Mouse (Mus musculus): ENCODE measurements at regions not wholly inside any gene's neighbourhood (a gene's known extent, or its start where the extent isn't known, plus 50 kb on each side); places are given as distances from the start of the nearest gene placed in this dataset.

DNA sequence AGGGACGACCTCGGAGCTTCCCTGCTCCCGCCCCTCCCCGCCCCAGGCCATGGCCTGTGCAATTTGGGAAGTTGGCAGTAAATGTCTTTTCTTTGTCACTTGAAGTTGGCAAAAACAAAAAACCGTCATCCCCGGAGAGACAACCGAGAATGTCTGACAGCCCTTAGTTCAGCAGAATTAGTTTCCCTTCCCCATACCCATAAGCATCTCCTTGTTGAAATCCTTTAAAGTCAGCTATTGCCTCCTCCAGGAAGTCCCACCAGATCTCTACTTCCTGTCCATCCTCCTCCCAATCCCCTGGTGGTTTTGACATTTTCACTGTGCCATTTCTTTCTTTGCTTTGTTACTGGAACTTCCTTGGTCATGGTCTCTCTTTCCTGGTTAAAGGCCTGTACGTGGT is 54.8 kb downstream of the Foxb1 start:
- no peak for DNase-seq

DNA sequence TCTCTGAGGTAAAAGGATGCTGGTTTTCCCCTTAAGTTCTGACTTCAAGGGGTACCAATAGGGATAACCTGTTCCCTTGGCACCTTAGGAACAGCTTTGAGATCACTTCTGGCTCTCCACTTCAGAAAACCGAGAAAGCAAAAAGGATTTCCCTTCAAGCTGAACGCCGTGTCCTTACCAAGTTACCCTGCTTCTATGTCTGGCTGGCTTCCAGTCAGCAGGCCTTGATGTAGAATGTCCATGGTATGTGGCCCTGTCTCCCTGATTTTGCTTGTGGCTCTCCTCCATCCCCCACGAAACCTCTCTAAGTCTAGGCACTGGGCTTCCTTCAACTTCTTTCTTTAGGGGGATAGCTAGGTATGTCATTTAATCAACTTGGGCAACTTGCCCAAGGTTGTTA is 55.7 kb downstream of the Foxb1 start:
- DNase-seq: peak in 1 of 2 experiments; percentile 14

DNA sequence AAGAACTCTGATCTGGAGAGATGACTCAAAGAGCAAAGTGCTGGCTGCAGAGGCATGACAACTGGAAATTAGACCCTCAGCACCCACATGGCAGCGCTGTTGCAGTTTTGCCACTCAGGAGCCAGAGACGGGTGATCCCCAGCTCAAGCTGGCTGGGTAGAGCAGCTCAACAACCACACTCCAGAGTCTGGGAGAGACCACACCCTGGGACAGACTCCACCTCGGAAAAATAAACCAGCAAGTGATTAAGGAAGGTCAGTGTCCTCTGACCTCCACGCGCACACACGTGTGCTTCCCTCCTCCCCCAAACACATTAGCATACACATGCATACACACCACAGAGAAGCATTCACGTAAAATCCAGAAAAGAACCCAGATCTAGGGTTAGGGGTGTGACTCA is 57.0 kb downstream of the Foxb1 start:
- DNase-seq: no peak

DNA sequence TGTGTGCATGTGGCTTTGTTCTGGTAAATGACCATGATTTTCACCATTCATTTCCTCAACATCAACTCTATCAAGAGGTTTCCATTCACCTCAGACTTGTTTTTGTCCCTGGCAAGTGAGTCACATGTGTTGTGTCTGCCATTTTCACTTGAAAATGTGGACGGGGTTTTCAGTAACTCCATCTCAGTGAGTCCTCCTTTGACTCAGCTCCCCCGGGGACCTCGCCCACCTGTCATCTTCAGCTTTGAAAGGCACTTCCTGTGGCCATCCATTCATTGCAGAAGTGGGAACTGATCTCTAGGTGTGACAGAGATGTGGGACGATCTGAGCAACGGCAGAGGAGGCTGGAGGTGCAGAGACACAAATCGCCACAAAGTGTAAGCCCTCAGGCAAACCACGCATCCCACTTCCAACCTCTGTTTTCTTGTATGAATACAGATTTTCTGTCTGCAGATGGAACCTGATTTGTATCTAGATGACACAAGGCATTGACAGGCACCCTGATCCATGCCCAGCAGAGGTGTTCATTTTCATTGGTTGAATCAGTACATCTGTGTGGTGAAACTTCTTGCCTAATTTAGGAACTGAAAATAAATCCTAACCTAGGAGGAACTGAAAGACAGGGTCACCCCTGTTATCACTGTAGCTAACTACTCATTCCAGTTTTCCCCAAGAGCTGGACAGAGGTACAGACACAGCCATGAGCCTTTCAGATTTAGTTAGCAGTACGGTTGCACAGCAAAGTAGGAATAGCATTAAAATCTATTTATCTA is 58.4 kb downstream of the Foxb1 start:
- no peak for DNase-seq

DNA sequence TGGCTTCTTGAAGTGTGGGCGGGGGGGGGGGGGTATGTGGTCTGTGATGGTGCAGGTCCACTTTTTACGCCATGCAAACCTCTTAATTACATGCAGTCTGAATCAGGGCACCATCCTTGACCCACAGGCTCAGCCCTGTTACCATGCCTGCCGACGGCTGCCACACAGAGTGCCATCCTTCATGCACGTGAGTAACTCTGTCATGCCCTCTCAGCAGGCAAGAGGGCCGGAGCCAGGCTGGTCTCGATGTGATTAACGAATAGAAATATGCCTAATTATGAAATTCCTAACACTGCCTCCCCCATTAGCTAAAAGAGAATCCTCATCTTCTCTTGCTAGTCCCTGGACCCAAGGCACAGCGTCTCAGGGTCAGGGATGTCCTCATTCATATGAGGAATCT is 60.0 kb downstream of the Foxb1 start:
- no peak for DNase-seq

DNA sequence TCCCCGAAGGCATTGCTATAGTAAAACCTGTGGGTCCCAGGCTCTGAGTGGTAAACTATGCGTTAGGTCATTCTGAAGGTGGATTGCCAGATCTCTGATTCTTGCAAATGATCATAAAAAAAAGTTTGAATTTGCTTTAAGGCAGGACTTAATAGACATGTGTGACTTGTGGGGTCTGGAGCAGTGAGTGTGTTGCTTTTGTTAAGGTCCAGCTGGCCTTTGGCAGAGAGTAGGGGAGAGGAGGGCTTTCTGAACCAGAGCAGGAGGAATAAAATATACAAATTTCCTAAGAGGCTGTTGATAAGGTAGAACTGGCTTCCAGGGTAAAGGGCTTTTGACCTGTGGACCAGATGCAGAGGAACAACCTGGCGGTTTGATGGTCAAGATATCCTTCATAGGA is 69.0 kb downstream of the Foxb1 start:
- no peak for DNase-seq

DNA sequence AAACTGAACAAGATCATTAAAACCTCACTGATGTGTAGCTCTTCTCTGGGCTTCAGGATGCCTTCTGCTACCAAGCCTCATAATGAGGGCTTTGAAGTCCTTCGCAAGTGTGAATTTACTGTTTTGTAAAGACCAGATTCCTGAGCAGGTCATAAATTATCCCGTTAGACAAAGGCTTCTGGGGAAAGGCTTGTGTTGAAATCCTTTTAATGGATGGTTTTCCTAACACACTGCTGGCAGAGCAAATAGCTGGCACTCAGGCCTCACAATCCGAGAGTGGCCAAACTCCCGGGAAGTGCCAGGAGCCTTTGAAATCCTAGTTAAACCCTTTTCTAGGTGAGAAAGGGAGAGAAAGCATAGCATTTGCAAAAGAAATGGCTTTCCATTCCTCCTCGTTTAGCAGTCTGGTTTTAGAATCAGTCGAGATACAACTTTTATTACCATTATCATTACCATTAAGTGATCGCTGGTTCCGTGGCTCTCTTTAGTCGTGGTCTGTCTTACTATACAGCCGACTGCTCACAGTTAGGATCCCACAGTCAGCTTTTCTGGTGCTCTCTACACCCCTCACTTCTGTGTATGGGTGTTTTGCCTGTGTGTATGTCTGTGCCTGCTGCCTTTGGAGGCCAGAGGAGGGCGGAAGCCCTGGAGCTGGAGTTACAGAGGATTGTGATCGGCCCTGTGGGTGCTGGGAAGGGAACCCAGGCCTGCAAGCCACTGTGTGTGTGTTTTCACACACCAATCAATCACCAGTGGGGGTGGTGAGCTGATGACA is 73.2 kb downstream of the Foxb1 start:
- DNase-seq: no peak

DNA sequence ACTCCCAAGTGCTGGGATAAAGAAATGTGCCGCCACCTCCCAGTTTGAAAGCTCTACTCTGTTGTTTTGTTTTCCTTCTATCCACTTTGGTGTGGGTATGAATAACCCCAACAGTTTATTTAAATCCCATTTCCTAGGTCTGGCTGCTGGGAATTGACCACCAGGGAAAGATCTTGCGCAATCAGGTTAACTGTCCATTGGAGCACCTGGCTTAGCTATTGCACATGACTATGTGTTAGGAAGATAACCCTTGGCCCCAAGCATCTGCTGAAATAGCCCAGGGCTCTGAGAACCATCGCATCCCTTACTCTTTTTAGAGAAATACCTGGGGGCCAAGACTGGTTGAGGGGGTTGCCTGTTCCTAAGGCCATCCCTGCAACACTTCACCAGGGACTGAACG is 74.0 kb downstream of the Foxb1 start:
- no peak for DNase-seq

DNA sequence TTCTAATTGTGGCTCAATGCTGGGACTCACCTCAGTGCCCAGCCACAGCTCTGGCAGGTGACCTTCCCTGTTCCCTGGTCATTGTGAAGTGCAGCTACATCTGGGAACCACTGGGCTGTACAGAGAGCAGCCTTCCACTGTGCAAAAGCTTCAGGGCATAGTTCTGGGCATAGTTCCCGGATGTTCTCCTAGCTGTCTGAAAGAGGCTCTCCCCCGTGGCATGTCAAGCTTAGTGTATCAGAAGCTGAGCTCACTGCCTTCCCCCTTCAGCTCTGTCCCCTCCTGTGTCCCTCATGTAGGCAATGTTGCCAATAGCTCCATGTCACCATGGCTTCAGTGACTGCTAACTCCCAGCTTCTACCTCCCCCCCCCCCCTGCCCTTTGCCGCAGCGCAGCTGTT is 75.1 kb downstream of the Foxb1 start:
- DNase-seq: no peak

DNA sequence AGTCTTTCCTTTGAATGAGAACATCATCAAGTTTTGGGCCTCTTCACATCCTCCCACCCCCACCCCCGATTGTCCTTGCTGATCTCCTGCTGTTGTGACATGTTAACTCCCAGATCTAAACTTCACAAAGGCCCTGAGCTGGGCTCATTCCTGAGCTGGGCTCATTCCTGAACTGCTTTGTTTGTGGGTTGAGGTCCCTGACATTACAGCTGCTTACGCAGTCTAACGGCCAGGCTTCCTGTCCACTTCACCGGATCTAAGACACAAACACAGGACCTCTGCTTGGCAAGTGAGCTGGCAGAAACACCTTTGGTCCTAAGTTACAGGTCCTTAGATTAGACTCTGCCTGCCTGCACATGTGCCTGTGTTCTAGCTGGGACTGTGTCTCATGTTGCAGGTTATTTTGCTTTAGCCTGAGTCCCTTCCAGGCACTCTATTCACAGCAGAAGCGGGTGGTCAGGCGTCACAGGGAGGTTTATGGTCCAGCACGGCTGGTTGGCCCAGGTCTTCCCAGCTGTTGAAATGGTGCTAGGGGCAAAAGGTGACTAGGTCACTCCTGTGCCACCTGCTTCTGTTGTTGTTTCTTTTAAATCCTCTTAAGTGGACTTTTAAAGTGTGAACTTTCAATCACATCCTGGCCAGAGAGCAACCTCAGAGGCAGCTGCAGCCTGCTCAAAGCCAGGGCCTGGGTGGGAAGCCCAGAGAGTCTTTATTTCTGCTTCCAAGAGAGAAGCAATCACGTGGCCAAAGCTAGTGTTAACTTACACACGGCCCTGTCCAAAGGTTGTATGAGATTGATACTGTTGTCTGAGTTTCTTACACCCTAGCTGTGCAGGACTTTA is 79.1 kb downstream of the Foxb1 start:
- peak; percentile 37 to 60 for DNase-seq

DNA sequence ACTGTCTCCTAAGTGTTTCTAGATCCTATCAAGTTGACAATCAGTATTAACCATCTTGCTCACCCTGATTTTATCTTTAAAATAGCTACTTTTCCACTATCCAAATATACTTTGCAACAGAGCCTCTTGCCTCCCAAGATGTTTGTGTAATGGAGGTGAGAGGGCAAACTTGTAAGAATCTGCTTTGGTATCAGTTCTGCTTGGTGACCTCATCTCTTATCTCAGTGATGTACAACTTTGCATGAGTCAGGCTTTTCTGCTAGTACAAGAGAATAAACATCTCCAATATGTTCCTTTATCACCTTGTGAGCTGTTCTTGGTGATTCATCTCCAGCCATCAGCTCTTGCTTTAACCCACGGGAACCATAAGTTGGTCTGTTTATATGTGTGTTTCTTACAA is 82.1 kb downstream of the Foxb1 start:
- no peak for DNase-seq

DNA sequence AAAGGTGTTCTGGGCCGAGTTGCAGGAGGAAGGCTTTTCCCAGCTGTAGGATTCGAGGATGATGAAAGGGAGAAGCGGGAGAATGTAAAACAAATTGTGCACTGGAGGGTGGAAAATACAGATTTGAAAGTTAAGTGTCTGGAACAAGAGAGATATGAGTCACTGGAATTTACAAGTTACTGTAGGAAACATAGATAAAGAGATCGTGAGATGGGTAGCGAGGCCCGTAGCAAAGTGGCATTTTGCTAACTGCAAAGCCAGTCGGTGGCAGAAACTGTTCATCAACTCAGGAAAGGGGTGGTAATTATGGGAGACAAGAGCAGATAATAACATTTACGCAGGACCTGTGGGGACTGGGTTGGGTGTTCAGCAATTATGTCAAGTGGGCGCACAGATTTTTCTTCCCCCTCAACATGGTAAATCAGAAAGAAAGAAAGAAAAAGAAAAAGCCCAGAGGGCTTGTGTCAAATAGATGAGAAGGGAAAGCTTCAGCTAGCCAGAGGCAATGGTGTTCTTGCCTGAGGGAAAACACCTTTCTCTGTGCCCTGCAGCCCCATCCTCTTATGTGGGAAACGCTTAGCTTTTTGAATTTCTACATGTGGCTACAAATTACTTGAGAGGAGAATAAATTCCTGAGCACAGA is 87.2 kb downstream of the Foxb1 start:
- DNase-seq: no peak

DNA sequence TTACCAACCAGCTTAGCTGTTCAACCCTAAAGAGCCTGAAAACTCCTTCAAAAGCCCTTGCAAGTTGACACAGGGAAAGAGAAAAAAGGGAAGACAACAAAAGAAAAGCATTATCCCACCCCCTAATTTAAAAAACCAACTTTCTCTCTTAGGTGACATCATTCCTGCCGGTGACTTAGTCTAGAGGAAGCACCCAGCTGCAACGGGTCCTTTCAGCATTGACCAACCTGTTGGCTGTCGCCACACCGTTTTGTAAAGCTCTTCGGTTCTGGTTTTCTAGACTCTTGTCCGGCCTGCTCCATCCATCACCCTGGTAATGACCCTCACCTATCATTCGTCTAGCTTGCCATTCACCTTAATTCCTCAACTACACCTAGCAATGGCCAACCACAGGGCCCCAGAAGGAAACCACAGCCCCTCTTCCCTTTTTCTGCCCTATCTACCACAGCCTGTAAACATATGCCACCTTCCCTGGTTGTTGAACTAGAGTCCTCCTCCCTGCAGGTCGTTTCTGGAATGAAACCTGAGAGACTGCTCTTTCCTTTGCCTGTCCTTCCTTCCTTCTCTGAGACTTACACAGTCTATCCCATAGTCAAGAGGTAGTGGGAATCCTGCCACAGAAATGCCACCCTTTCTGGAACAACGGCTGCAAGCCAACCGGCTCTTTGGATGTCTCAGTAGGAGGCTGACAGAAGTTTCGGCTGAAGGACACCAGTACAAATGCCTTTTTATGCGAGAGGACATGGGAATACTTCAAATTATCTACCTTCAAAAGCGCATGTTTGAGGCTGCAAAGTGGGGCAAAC is 87.9 kb downstream of the Foxb1 start:
- DNase-seq: no peak

DNA sequence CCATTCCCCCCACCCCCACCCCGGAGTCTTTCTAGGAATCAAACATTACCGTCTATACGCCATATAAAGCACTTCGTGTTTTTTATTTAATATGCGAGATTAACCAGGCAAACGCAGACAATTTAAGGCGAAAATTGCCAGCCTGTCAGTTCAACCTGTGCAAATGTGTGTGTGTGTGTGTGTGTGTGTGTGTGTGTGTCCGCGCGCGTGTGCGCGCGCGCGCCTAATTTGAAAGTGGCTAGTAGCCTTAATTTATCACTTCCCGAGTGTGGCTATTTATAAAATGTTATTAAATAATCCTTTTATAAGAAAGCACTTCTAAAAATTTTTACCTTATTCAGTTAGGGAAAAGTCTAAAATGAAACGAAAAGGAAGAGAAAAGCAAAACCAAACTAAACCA is 89.5 kb downstream of the Foxb1 start:
- DNase-seq: no peak

DNA sequence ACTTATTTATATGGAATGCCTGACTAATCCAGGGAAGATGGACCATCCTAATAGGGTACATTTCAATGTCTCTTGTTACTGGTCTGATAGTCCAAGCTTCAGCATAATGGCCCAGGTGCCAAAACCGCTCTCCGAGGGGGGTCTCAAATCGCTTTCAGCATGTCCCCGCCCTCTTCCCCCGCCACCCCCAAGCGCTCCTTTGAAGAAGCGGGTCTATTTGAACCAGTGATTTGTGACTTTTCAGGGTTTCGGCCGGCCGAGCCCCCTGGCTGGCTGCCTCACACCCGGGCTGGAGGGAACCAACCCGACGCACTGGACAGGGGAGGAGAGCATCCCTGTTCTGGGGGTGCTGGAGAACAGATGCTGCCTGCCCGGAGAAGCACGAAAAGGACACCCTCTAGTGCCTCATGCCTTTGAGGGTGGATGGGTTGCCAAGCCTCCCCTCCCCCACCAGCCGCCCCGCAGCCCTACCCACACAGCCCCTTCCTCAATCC is 90.1 kb downstream of the Foxb1 start:
- peak in 1 of 2 experiments; percentile 5 for DNase-seq

DNA sequence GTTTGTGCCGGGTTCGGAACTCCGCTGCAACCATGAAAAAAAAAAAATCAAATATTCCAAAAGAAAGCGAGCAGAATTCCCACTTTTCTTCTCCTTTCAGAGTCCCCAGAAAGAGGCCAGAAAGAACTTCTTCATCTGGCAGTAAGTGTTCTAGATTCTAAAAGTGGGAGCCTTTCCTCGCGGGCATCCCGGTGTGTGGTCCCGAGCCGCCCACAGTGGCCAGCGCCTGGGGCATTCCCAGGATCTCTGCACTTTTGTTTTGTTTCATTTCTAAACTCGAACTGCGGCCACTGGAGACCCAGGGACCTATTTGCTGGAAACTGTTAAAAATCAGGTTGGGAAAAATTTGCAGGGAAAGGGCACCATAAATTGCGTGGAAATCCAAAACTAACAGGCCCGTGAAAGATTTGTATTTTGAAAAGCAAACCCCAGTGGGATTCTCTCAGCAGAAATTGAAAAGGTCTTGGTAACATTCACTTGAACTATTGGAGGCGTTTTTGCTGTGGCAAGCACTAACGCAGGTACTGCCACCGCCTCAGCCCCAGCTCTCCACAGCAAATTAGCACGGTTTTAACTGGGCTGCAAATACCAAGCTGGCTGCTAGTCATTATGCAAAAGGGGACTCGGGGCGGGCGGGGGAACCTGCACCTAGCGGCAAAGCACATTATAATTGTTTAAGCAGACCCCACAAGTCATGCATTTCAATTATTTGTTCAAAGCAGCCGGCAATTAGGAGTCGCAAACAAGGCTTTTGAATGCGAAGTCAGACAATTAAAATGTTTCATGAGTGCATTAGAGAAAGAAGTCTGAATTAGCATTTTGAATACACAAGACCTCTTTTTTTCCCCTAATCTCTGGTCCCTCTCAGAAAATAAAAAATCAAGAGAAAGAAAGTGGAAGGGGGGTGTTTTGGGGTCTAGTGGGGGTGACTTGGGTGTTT is 90.9 kb downstream of the Foxb1 start:
- DNase-seq: peak; percentile 17 to 27

DNA sequence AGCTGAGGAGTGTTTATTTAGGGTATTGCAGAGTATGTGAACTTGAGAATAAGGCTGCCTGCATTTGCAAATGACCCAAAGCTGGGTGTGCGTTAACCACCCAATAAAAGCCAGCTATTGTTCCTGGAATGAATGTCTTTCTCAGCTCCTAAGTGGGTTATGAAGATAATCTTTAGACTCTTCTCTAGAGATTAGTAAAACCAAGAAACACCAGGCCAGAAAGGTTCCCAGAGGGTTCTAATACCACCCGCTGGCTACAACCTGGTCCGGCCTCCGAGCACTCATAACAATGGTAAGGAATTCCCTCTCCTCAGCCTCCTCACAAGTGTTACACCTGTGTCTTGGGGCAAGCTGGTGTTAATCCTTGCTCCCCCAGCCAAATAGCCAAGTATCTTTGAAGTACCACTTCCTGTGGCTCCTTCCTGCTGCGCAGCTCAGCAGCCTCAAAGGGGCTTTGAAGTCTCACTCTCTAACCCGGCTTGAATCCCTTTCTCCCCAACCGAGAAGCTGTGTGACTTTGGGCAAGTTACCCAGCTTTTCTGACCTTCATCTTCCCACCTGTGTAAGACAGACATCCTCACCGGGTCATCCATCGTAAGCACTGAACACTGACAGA is 92.2 kb downstream of the Foxb1 start:
- DNase-seq: no peak

DNA sequence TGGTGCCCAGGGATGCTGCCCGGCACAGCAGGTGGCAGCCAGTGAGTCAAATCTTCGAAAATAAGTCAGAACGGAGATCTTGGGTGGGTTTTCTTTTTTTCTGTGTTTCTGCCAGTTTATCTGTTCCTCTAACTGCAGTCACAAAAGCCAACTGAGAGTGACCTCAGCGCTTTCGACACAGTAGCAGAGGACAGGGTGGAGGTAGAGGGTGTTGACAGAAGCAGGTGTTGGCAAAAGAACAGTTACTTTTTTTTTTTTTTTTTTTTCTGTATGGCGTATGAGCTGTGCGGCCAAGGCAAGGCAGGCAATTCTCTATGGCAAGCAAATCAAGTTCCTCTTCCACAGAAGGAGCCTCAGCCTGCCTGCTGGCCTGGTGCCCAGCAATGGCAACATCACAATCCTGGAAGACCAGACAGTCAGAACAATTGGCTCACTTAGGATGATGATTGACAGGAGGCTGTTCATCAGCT is 93.6 kb downstream of the Foxb1 start:
- no peak for DNase-seq

DNA sequence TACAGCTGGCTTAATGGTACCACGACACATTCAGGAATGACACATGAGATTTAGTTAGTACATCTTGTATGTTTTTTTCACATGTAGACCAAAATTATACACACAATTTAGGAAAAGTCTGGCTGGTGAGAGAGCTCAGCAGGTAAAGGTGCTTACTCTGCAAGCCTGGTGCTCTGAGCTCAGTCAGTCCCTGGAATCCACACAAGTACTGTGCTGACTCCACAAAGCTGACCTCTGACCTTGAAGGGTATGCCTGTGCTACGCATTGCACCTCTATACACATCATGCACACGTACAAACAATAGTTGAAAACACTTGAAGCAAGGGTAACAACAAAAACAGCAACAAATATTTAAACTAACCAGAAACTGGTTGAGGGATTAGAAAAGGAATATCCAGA is 96.5 kb downstream of the Foxb1 start:
- DNase-seq: no peak

DNA sequence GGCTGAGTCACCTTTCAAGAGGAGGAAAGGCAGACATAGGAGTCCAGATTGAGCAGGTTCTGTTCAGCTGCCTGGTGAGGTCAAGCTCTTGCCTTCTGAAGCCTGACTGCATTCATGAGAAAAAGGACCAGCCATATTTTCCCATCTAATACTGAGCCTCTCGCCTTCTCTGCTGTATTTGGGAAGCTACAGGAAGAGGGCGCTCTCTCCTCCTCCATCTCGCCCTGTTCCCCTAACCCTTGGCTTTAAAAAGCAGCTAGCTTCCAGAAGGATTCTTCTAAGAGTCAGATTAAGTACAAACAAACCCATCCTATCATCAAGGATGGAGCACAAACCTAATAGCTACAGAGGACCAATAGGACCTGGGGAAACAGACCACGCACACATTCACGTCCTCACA is 98.3 kb downstream of the Foxb1 start:
- peak; percentile 29 to 49 for DNase-seq

Measured in kidney, postnatal 4 days (tissue).